Mouse (Mus musculus) heart, postnatal 14 days (tissue): ENCODE data around the gene Cacng3. TPM values are rescaled to one million over a fixed set of nuclear protein-coding genes. Genes with fewer than 3 reads are reported as not detected.

Experiments
- DNase-seq, 2 experiments: peaks; one replicate each; pipeline ENCODE4 v3.0.0; 2021 to 2022
- intact Hi-C: fragments of 180-260 bp; cut with DNase I; formaldehyde crosslinking; loops from one replicate; pipeline ENCODE4 v1.15.1; 2025
- total RNA-seq, 2 experiments: library from RNA; stranded (reverse); gene quantifications; 2 replicates each; pipeline ENCODE4 v1.2.3; 2021

The Cacng3 gene
- total RNA-seq, 2 experiments from 2014 or later = 0.12 TPM; not detected in 1

- intact Hi-C loops = no loop called here
- DNase-seq = no peak
Measured at GRCm38 (mm10) chr7:122706736-122707135, 36.4 kb downstream of the Cacng3 start.

GRCm38 (mm10) chr7:122716299-122716698 is 46.0 kb downstream of the Cacng3 start:
- intact Hi-C loops = no loop called here
- DNase-seq = peak in 1 of 2 experiments; percentile 10

DNA sequence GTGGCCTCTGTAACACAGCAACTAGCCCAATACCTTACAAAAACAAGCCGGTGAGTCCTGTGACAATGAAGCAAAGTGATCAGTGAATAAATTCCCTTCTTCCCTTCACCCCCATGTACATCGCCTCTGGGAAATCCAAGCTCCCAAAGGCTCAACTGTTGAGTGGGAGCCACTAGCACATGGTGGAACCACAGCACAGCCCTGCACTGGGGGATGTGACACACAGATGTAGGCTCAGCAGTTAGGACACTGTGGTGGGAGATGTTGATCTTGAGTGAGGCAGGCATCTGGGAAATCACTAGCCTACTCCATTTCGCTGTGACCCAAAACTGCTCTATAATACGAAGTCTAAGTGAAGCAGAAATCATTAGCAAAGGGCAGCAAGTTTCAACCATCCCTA is 48.2 kb downstream of the Cacng3 start:
- intact Hi-C loops = no loop called here
- no peak for DNase-seq

- DNase-seq = no peak
- intact Hi-C loops = no loop called here
Measured at GRCm38 (mm10) chr7:122723358-122723876, 53.1 kb downstream of the Cacng3 start.

GRCm38 (mm10) chr7:122726376-122726775 is 56.1 kb downstream of the Cacng3 start:
- intact Hi-C loops = no loop called here
- no peak for DNase-seq

- no peak for DNase-seq
- intact Hi-C loops = no loop called here
Measured at GRCm38 (mm10) chr7:122728186-122728585, 57.9 kb downstream of the Cacng3 start.

DNA sequence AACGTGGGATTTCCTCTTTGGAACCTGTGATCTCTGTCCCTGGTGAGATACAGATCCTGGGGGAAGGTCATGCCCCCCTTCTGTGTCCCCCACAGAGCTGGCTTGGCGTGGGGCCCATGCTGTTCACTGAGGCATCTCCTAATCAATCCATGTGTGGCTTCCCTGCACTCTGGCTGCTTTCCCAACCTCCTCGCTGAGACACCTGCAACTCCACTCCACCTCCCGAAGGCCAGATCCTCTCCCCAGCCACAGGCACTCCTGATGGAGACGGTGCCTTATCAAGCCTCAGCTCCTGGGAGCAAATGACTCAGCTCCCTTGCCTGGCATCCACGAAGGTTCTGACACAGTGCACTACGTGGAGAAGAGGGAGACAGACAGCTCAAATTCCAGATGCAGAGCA is 58.6 kb downstream of the Cacng3 start:
- intact Hi-C loops = no loop called here
- no peak for DNase-seq

- DNase-seq = no peak
Measured at GRCm38 (mm10) chr7:122735323-122735722, 65.0 kb downstream of the Cacng3 start.

DNA sequence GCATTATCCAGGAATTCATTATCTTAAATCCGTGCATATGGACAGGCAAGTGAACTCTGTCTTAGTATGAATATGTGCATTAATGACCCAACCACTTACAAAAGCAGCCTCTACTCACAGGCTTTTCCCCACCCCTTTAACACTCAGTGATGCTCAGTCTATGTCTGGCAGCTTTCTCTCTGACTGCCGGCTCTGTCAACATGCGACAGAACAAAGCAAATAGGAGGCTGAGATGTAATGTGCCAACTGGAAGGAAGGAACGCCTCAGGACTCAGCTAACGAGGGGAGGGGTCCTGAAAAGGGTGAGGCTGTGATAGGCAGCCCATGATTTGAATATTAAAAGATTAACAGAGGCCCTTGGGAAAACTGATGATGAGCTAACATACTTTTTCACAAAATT is 68.2 kb downstream of the Cacng3 start:
- intact Hi-C loops = no loop called here
- DNase-seq = no peak

More at GRCm38 (mm10) chr7:122735323-122735722, 65.0 kb downstream of the Cacng3 start:
- intact Hi-C loops = no loop called here

- no peak for DNase-seq
- intact Hi-C loops = no loop called here
Measured at GRCm38 (mm10) chr7:122740663-122741062, 70.4 kb downstream of the Cacng3 start.

- intact Hi-C loops = no loop called here
- DNase-seq = no peak
Measured at GRCm38 (mm10) chr7:122755920-122756603, 85.8 kb downstream of the Cacng3 start.

- DNase-seq = no peak
- intact Hi-C loops = no loop called here
Measured at GRCm38 (mm10) chr7:122758645-122759044, 88.4 kb downstream of the Cacng3 start.

GRCm38 (mm10) chr7:122764506-122764905 is 94.2 kb downstream of the Cacng3 start:
- no peak for DNase-seq
- intact Hi-C loops = no loop called here

GRCm38 (mm10) chr7:122768292-122769020 is 98.2 kb downstream of the Cacng3 start:
- intact Hi-C loops = no loop called here
- no peak for DNase-seq

GRCm38 (mm10) chr7:122779601-122780000 is 109.3 kb downstream of the Cacng3 start:
- DNase-seq = no peak
- intact Hi-C loops = no loop called here

- no peak for DNase-seq
- intact Hi-C loops = no loop called here
Measured at GRCm38 (mm10) chr7:122789929-122790328, 119.6 kb downstream of the Cacng3 start.

GRCm38 (mm10) chr7:122793655-122794346 is 123.5 kb downstream of the Cacng3 start:
- intact Hi-C loops = no loop called here
- DNase-seq = no peak

DNA sequence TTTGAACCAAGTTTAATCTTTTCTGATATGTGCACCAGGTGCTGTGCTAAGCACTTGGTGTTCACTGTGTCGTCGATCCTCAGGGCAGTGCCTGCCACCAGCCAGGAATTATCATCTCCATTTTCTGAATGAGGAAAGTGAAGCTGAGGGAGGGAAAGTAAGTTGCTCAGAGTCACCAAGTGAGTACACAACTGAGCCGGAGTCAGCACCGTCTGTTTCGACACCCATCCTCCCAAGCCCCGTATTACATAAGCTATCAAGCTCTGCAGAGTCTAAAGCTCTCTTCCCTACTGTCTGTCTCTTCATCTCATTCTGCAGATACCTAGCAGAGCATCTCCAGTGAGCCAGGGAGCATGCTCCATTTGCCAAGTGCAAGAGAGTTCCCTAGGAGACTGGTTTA is 124.8 kb downstream of the Cacng3 start:
- no peak for DNase-seq

GRCm38 (mm10) chr7:122800821-122801220 is 130.5 kb downstream of the Cacng3 start:
- no peak for DNase-seq
- intact Hi-C loops = loop anchor here (10.0 kb wide), 1 partner anchor 326 kb away; no protein-coding TSS in a partner anchor

More for the DNA sequence above, 124.8 kb downstream of the Cacng3 start:
- intact Hi-C loops = no loop called here

- peak; percentile 51 to 64 for DNase-seq
- intact Hi-C loops = loop anchor here (10.0 kb wide), 1 partner anchor 329 kb away; no protein-coding TSS in a partner anchor
Measured at GRCm38 (mm10) chr7:122803839-122804496, 133.7 kb downstream of the Cacng3 start.
